Mouse (Mus musculus) adipocyte (in vitro differentiated cells): ENCODE results near the gene Gm43552.

Source experiments
- DNase-seq: peaks from one replicate; pipeline ENCODE4 v3.0.0-alpha.2; 2016; ENCODE audit warnings: low spot score

Gm43552 gene

GRCm38 (mm10) chr5:65438041-65438440 lies 54.6 kb downstream of the Gm43552 start:
- DNase-seq: no peak

- DNase-seq: peak; percentile 97
Observed at GRCm38 (mm10) chr5:65435806-65436561, 56.6 kb downstream of the Gm43552 start, which contains the start of gene Ugdh. Gene Ugdh, minus strand, starts transcription at chr5:65435949.

GRCm38 (mm10) chr5:65435363-65435805 lies 57.2 kb downstream of the Gm43552 start:
- DNase-seq: peak; percentile 70

- DNase-seq: peak; percentile 48
Observed at GRCm38 (mm10) chr5:65434471-65435362, 57.9 kb downstream of the Gm43552 start.

GRCm38 (mm10) chr5:65429441-65429840 lies 63.2 kb downstream of the Gm43552 start:
- DNase-seq: no peak

GRCm38 (mm10) chr5:65428321-65428720 lies 64.3 kb downstream of the Gm43552 start:
- DNase-seq: no peak

GRCm38 (mm10) chr5:65425251-65425650 lies 67.4 kb downstream of the Gm43552 start:
- no peak for DNase-seq

GRCm38 (mm10) chr5:65424215-65424614 lies 68.4 kb downstream of the Gm43552 start:
- DNase-seq: no peak

- DNase-seq: no peak
Observed at GRCm38 (mm10) chr5:65422803-65423202, 69.8 kb downstream of the Gm43552 start.

GRCm38 (mm10) chr5:65420822-65421221 lies 71.8 kb downstream of the Gm43552 start:
- no peak for DNase-seq

GRCm38 (mm10) chr5:65419136-65419535 lies 73.5 kb downstream of the Gm43552 start:
- DNase-seq: no peak

- no peak for DNase-seq
Observed at GRCm38 (mm10) chr5:65415653-65416458, 76.8 kb downstream of the Gm43552 start.

- no peak for DNase-seq
Observed at GRCm38 (mm10) chr5:65407989-65408388, 84.6 kb downstream of the Gm43552 start.

- peak; percentile 91 for DNase-seq
Observed at GRCm38 (mm10) chr5:65401251-65401994, 91.2 kb downstream of the Gm43552 start.

- no peak for DNase-seq
Observed at GRCm38 (mm10) chr5:65394425-65394824, 98.2 kb downstream of the Gm43552 start.

- DNase-seq: no peak
Observed at GRCm38 (mm10) chr5:65391753-65392152, 100.9 kb downstream of the Gm43552 start.

- DNase-seq: peak; percentile 96
Observed at GRCm38 (mm10) chr5:65390648-65391644, 101.7 kb downstream of the Gm43552 start, which contains the start of the genes Rpl9 and Lias. Gene Rpl9, minus strand, starts transcription at chr5:65391444. Gene Lias, plus strand, starts transcription at chr5:65391497.

- peak; percentile 33 for DNase-seq
Observed at GRCm38 (mm10) chr5:65387008-65387867, 105.4 kb downstream of the Gm43552 start.

GRCm38 (mm10) chr5:65385704-65386103 lies 106.9 kb downstream of the Gm43552 start:
- no peak for DNase-seq
